Mouse (Mus musculus): ENCODE measurements around the gene Itsn1.

Gene Itsn1

GRCm38 (mm10) chr16:91903801-91904506 lies 174.9 kb downstream of the Itsn1 start:
- in situ Hi-C loops (cut with MboI, MseI), result no loop called here

- in situ Hi-C loops (cut with MboI, MseI), result no loop called here
Measured at GRCm38 (mm10) chr16:91905127-91905860, 176.2 kb downstream of the Itsn1 start.

- in situ Hi-C loops (cut with MboI, MseI), result no loop called here
Measured at GRCm38 (mm10) chr16:91905987-91906386, 176.9 kb downstream of the Itsn1 start.

GRCm38 (mm10) chr16:91906672-91907071 lies 177.6 kb downstream of the Itsn1 start:
- in situ Hi-C loops (cut with MboI, MseI), result no loop called here

GRCm38 (mm10) chr16:91907158-91907557 lies 178.1 kb downstream of the Itsn1 start:
- in situ Hi-C loops (cut with MboI, MseI), result no loop called here

GRCm38 (mm10) chr16:91909569-91910335 lies 180.7 kb downstream of the Itsn1 start:
- in situ Hi-C loops (cut with MboI, MseI), result no loop called here

- in situ Hi-C loops (cut with MboI, MseI), result loop anchor here (5.0 kb wide), 2 partner anchors 195 to 220 kb away; no protein-coding TSS in a partner anchor
Measured at GRCm38 (mm10) chr16:91917631-91918096, 188.6 kb downstream of the Itsn1 start.

- in situ Hi-C loops (cut with MboI, MseI), result loop anchor here (5.0 kb wide), 2 partner anchors 196 to 221 kb away; no protein-coding TSS in a partner anchor
Measured at GRCm38 (mm10) chr16:91918461-91918860, 189.4 kb downstream of the Itsn1 start.

GRCm38 (mm10) chr16:91919056-91919455 lies 190.0 kb downstream of the Itsn1 start:
- in situ Hi-C loops (cut with MboI, MseI), result loop anchor here (5.0 kb wide), 2 partner anchors 197 to 222 kb away; no protein-coding TSS in a partner anchor

- in situ Hi-C loops (cut with MboI, MseI), result no loop called here
Measured at GRCm38 (mm10) chr16:91921340-91921739, 192.3 kb downstream of the Itsn1 start.

GRCm38 (mm10) chr16:91922939-91923338 lies 193.9 kb downstream of the Itsn1 start:
- in situ Hi-C loops (cut with MboI, MseI), result no loop called here

GRCm38 (mm10) chr16:91924426-91924825 lies 195.3 kb downstream of the Itsn1 start:
- in situ Hi-C loops (cut with MboI, MseI), result no loop called here

GRCm38 (mm10) chr16:91927911-91928630 lies 199.0 kb downstream of the Itsn1 start:
- in situ Hi-C loops (cut with MboI, MseI), result no loop called here

- in situ Hi-C loops (cut with MboI, MseI), result loop anchor here (10.0 kb wide), 1 partner anchor 133 kb away; no protein-coding TSS in a partner anchor
Measured at GRCm38 (mm10) chr16:91931078-91932013, 202.3 kb downstream of the Itsn1 start.

GRCm38 (mm10) chr16:91932082-91932690 lies 203.1 kb downstream of the Itsn1 start:
- in situ Hi-C loops (cut with MboI, MseI), result loop anchor here (10.0 kb wide), 1 partner anchor 133 kb away; no protein-coding TSS in a partner anchor

GRCm38 (mm10) chr16:91932843-91933518 lies 203.9 kb downstream of the Itsn1 start:
- in situ Hi-C loops (cut with MboI, MseI), result loop anchor here (10.0 kb wide), 1 partner anchor 132 kb away; no protein-coding TSS in a partner anchor

- in situ Hi-C loops (cut with MboI, MseI), result loop anchor here (5.0 to 10.0 kb wide), 2 partner anchors 130 to 347 kb away; no protein-coding TSS in a partner anchor
Measured at GRCm38 (mm10) chr16:91935108-91935507, 206.0 kb downstream of the Itsn1 start.

GRCm38 (mm10) chr16:91935726-91936125 lies 206.6 kb downstream of the Itsn1 start:
- in situ Hi-C loops (cut with MboI, MseI), result loop anchor here (5.0 to 10.0 kb wide), 2 partner anchors 129 to 347 kb away; no protein-coding TSS in a partner anchor
